Mouse (Mus musculus): ENCODE measurements around the gene C2cd5. TPM values are rescaled to one million over a fixed set of nuclear protein-coding genes. Genes with fewer than 3 reads are reported as not detected.

C2cd5 gene
- polyA plus RNA-seq, 1 experiment from 2014 or later = 39.0 TPM

DNA sequence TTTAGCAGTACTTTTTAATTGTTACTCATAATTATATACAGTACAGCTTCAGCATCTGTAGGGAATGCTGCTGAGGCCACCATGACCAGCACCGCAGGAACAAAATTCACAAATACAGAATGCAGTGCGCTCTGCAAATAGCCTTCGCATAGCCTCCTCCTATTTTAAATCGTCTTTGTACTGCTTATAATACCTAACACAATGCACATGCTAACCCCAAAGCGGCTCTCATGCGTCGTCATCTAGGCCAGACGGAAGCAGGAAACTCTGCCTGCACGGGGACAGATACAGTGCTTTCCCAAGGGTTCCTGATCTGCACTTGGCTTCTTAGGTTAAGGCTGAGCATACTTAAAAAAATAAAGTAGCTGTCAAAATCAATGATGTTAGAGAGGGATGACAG lies 29.2 kb downstream of the C2cd5 start:
- ATAC-seq = no peak
- no peaks in the 10 kb centered on the region for H3K27me3 ChIP-seq (replicated peaks; ENCODE audit: control insufficient read depth, insufficient read depth, low read length)
- no peak overlapping the region for H3K4me3 ChIP-seq (ENCODE audit: low read length)
- H3K4me2 ChIP-seq (ENCODE audit: low read length) = no peak overlapping the region
- peaks cover 16% of the 10 kb centered on the region; the same call in 1 of the 2 replicates for H3K36me3 ChIP-seq (ENCODE audit: control insufficient read depth, insufficient read depth, low read length)
- H3K4me1 ChIP-seq (ENCODE audit: control insufficient read depth, insufficient read depth, low read depth, low read length) = no peaks in the 10 kb centered on the region
- H3K9ac ChIP-seq (ENCODE audit: low read depth, low read length) = no peak overlapping the region
- H3K27ac ChIP-seq (ENCODE audit: low read depth, low read length) = no peak overlapping the region
- WGBS = 82% methylated on average over 9 of the region's 9 CpGs
- no peaks in the 10 kb centered on the region for H3K9me3 ChIP-seq (ENCODE audit: control insufficient read depth, low read length)

DNA sequence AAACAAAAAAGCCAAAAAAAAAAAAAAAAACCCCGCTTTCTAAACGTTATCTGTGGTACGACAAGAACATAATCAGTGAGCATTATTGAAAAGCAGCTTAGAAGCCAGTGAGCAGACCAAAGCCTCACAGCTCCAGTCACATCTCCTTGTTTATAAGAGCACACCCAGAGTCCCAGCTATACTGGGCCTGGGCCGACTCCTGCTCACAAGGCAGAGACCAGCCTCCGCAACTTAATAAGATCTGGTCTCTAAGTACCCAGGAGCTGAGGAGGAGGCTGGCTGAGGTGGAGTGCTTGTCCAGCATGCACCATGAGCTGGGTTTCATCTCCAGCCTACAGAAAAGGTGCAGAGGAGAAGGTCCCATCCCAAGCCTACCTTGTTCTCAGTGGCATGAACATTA lies 29.9 kb downstream of the C2cd5 start:
- peaks cover 14% of the 10 kb centered on the region; the same call in 1 of the 2 replicates for H3K36me3 ChIP-seq (ENCODE audit: control insufficient read depth, insufficient read depth, low read length)
- H3K9ac ChIP-seq (ENCODE audit: low read depth, low read length) = no peak overlapping the region
- no peak overlapping the region for H3K27ac ChIP-seq (ENCODE audit: low read depth, low read length)
- WGBS = 85% methylated on average over 5 of the region's 5 CpGs
- no peak overlapping the region for H3K4me2 ChIP-seq (ENCODE audit: low read length)
- no peaks in the 10 kb centered on the region for H3K27me3 ChIP-seq (replicated peaks; ENCODE audit: control insufficient read depth, insufficient read depth, low read length)
- no peaks in the 10 kb centered on the region for H3K4me1 ChIP-seq (ENCODE audit: control insufficient read depth, insufficient read depth, low read depth, low read length)
- ATAC-seq = no peak
- no peak overlapping the region for H3K4me3 ChIP-seq (ENCODE audit: low read length)
- H3K9me3 ChIP-seq (ENCODE audit: control insufficient read depth, low read length) = no peaks in the 10 kb centered on the region

DNA sequence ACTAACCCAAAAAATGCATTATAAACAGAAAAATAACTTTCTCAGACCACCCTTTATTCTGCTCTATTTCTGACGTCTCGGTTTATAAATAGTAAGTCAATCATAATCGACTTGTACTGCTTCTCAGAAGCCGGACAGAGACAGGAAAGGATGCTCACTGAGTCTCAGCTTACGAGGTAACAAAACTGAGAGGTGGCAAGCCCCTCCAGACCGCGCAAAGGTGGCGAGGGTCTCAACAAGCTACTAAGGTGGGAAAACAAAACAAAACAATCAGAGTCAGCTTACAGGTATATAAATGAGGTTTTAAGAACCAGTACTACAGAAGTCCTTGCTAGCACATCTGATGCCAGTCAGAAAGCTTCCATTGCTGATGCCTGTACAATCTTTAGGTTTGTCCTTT lies 30.3 kb downstream of the C2cd5 start:
- Histone ChIP-seq H3K4me3 (ENCODE audit: low read length) (no peak overlapping the region), H3K4me1 (ENCODE audit: control insufficient read depth, insufficient read depth, low read depth, low read length) (no peaks in the 10 kb centered on the region), H3K9ac (ENCODE audit: low read depth, low read length) (no peak overlapping the region), H3K27ac (ENCODE audit: low read depth, low read length) (no peak overlapping the region), H3K4me2 (ENCODE audit: low read length) (no peak overlapping the region), H3K27me3 (replicated peaks; ENCODE audit: control insufficient read depth, insufficient read depth, low read length) (no peaks in the 10 kb centered on the region), H3K36me3 (ENCODE audit: control insufficient read depth, insufficient read depth, low read length) (peaks cover 13% of the 10 kb centered on the region; the same call in 1 of the 2 replicates), H3K9me3 (ENCODE audit: control insufficient read depth, low read length) (no peaks in the 10 kb centered on the region)
- 94% methylated on average over 8 of the region's 8 CpGs for WGBS
- no peak for ATAC-seq

DNA sequence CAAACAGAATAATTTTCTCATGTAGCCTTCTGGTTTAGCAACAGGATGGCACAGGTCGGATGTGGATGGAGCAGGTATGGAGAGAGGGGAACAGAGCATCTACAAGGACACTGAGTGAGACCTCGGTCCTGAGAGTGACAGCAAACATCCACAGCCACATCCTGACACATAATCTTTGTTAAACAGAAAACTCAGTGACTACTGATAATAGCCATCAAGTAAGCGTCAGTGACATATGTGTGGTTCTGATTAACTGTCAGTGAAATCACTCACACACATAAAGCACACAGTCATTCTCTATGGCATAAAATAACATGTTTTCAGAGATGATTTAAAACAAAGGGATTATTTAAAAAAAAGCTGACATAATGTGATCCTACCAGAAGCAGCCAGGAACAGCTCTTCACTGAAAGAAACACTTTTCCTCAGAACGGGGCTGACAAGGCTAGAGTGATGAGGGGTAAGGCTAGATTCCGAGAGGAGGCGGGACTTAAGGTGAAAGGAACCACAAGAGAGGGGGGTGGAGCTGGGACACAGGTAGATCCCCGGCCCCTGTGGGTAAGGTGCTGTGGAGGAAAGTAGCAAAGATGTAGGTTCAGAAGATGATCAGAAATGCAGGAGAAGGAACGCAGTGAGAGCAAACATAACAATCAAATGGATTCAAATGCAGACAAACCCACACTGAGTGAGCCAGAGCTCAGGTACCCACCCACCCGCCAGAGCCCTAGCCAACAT lies 31.6 kb downstream of the C2cd5 start:
- Histone ChIP-seq H3K4me1 (ENCODE audit: control insufficient read depth, insufficient read depth, low read depth, low read length) (no peaks in the 10 kb centered on the region), H3K9me3 (ENCODE audit: control insufficient read depth, low read length) (no peaks in the 10 kb centered on the region), H3K36me3 (ENCODE audit: control insufficient read depth, insufficient read depth, low read length) (peaks cover 11% of the 10 kb centered on the region; the same call in 1 of the 2 replicates), H3K27me3 (replicated peaks; ENCODE audit: control insufficient read depth, insufficient read depth, low read length) (no peaks in the 10 kb centered on the region), H3K4me3 (ENCODE audit: low read length) (no peak overlapping the region), H3K9ac (ENCODE audit: low read depth, low read length) (no peak overlapping the region), H3K4me2 (ENCODE audit: low read length) (no peak overlapping the region), H3K27ac (ENCODE audit: low read depth, low read length) (no peak overlapping the region)
- WGBS = 78% methylated on average over 9 of the region's 9 CpGs
- no peak for ATAC-seq

DNA sequence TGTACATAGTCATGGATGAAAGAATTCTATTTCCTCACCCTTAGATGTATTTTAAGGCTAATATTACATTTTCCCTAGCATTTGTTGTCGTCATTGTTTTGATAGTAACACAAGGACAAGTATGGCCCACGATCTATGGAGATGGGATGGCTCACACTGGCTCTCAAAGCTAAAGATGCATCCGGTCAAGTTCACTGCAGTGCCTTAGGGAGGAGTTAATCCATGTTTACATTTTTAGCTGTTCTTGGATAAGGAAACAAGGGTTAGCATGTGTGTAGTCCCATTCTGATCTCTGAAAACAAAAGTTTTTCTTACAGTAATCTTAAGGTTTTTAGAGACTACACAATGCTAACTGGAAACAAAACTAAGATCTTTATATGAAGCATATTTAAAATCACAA lies 32.3 kb downstream of the C2cd5 start:
- Histone ChIP-seq H3K4me2 (ENCODE audit: low read length) (no peak overlapping the region), H3K27ac (ENCODE audit: low read depth, low read length) (no peak overlapping the region), H3K27me3 (replicated peaks; ENCODE audit: control insufficient read depth, insufficient read depth, low read length) (no peaks in the 10 kb centered on the region), H3K9ac (ENCODE audit: low read depth, low read length) (no peak overlapping the region), H3K9me3 (ENCODE audit: control insufficient read depth, low read length) (no peaks in the 10 kb centered on the region), H3K4me3 (ENCODE audit: low read length) (no peak overlapping the region), H3K36me3 (ENCODE audit: control insufficient read depth, insufficient read depth, low read length) (peaks cover 6% of the 10 kb centered on the region; the same call in 1 of the 2 replicates), H3K4me1 (ENCODE audit: control insufficient read depth, insufficient read depth, low read depth, low read length) (no peaks in the 10 kb centered on the region)
- 84% methylated on average over 3 of the region's 3 CpGs for WGBS
- ATAC-seq = no peak

DNA sequence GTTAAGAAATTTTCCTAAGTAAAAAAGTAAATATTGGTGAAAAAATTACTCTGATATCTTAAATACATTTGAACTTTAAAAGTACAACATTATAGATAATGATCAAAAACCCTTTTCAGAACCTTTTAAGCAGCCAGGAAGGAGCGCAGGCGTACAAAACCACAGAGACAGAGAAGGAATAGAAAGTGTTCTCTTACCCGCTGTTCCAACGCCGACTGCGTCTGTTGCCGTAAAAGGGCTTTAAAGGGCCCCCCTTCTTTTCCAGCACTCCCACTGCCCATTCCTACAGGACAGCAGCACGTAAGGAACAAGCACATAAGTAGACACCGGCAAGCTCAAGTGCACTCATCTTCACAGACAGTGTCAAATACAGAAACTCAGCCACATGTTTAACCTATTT lies 33.1 kb downstream of the C2cd5 start:
- H3K4me3 ChIP-seq (ENCODE audit: low read length) = no peak overlapping the region
- no peaks in the 10 kb centered on the region for H3K4me1 ChIP-seq (ENCODE audit: control insufficient read depth, insufficient read depth, low read depth, low read length)
- 93% methylated on average over 9 of the region's 9 CpGs for WGBS
- no peaks in the 10 kb centered on the region for H3K27me3 ChIP-seq (replicated peaks; ENCODE audit: control insufficient read depth, insufficient read depth, low read length)
- H3K9me3 ChIP-seq (ENCODE audit: control insufficient read depth, low read length) = no peaks in the 10 kb centered on the region
- ATAC-seq = no peak
- H3K36me3 ChIP-seq (ENCODE audit: control insufficient read depth, insufficient read depth, low read length) = peaks cover 3% of the 10 kb centered on the region; the same call in 1 of the 2 replicates
- H3K9ac ChIP-seq (ENCODE audit: low read depth, low read length) = no peak overlapping the region
- no peak overlapping the region for H3K4me2 ChIP-seq (ENCODE audit: low read length)
- H3K27ac ChIP-seq (ENCODE audit: low read depth, low read length) = no peak overlapping the region

DNA sequence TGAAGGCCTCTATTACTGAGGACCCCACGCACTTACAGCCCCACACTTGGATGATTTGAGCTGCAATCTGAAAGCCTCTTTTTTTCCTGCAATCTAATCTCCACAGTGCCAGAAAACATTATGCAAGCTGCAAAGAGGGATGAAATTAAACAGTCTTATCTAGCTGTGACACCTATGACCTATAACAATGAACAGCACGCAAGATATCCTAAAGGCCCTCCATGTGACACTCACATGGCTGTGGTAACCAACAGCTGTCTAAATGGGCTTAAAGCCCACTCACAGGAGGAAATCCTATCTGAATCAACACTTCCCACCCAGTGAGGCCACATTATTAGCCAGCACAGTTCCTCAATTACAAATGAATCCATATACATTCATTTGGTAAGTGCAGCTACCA lies 35.9 kb downstream of the C2cd5 start:
- Histone ChIP-seq H3K4me3 (ENCODE audit: low read length) (no peak overlapping the region), H3K4me2 (ENCODE audit: low read length) (no peak overlapping the region), H3K4me1 (ENCODE audit: control insufficient read depth, insufficient read depth, low read depth, low read length) (no peaks in the 10 kb centered on the region), H3K27me3 (replicated peaks; ENCODE audit: control insufficient read depth, insufficient read depth, low read length) (no peaks in the 10 kb centered on the region), H3K36me3 (ENCODE audit: control insufficient read depth, insufficient read depth, low read length) (no peaks in the 10 kb centered on the region), H3K9ac (ENCODE audit: low read depth, low read length) (no peak overlapping the region), H3K9me3 (ENCODE audit: control insufficient read depth, low read length) (no peaks in the 10 kb centered on the region), H3K27ac (ENCODE audit: low read depth, low read length) (no peak overlapping the region)
- WGBS = 77% methylated on average over 2 of the region's 2 CpGs
- ATAC-seq = no peak

DNA sequence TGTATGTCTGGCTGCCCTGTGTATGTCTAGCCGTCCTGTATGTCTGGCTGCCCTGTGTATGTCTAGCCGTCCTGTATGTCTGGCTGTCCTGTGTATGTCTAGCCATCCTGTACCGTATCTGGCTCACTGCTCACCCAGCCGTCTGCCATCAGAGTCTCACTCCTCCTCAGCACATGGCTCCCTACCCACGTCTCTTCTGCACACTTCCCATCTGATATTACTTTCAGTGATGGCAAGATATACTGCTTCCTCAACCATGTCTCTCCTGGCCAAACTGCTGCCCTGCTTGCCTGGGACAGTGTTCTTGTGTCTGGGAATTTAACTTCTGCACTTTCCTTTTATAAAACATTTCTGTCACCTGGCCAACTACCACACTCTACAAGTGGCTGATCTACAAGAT lies 42.3 kb downstream of the C2cd5 start:
- Histone ChIP-seq H3K9me3 (ENCODE audit: control insufficient read depth, low read length) (no peaks in the 10 kb centered on the region), H3K27ac (ENCODE audit: low read depth, low read length) (no peak overlapping the region), H3K4me1 (ENCODE audit: control insufficient read depth, insufficient read depth, low read depth, low read length) (no peaks in the 10 kb centered on the region), H3K36me3 (ENCODE audit: control insufficient read depth, insufficient read depth, low read length) (peaks cover 7% of the 10 kb centered on the region; the same call in 1 of the 2 replicates), H3K9ac (ENCODE audit: low read depth, low read length) (no peak overlapping the region), H3K4me2 (ENCODE audit: low read length) (no peak overlapping the region), H3K4me3 (ENCODE audit: low read length) (no peak overlapping the region), H3K27me3 (replicated peaks; ENCODE audit: control insufficient read depth, insufficient read depth, low read length) (no peaks in the 10 kb centered on the region)
- WGBS = 94% methylated on average over 4 of the region's 5 CpGs
- no peak for ATAC-seq

DNA sequence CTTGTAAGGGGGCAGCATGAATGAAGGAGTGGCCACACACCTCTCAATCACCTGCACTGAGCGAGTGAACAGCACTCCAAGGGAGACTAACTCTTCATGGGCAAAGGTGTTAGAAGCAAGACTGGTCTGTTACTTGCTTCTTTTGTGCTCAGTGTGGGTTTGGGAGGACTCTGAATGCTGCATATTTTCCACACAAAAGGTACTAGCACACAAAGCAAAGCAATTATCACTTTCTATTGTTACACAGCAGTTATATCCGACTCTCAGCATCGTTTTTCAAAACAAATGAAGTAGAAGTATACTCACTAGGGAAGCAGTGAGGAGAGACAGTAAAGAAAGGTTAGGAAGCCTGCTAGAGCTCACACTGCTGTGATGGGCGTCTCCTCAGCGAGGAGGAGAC lies 48.4 kb downstream of the C2cd5 start:
- Histone ChIP-seq H3K27me3 (replicated peaks; ENCODE audit: control insufficient read depth, insufficient read depth, low read length) (no peaks in the 10 kb centered on the region), H3K27ac (ENCODE audit: low read depth, low read length) (no peak overlapping the region), H3K9ac (ENCODE audit: low read depth, low read length) (no peak overlapping the region), H3K4me3 (ENCODE audit: low read length) (no peak overlapping the region), H3K4me2 (ENCODE audit: low read length) (no peak overlapping the region), H3K4me1 (ENCODE audit: control insufficient read depth, insufficient read depth, low read depth, low read length) (no peaks in the 10 kb centered on the region), H3K9me3 (ENCODE audit: control insufficient read depth, low read length) (no peaks in the 10 kb centered on the region), H3K36me3 (ENCODE audit: control insufficient read depth, insufficient read depth, low read length) (peaks cover 28% of the 10 kb centered on the region)
- no peak for ATAC-seq
- 80% methylated on average over 5 of the region's 5 CpGs for WGBS
